Mouse (Mus musculus): ENCODE data around the gene Fbxl16.

Gene Fbxl16

GRCm38 (mm10) chr17:25829558-25830017 is 20.7 kb downstream of the Fbxl16 start:
- DNase-seq, result no peak

GRCm38 (mm10) chr17:25830200-25830753 is 21.4 kb downstream of the Fbxl16 start:
- DNase-seq, result no peak

DNA sequence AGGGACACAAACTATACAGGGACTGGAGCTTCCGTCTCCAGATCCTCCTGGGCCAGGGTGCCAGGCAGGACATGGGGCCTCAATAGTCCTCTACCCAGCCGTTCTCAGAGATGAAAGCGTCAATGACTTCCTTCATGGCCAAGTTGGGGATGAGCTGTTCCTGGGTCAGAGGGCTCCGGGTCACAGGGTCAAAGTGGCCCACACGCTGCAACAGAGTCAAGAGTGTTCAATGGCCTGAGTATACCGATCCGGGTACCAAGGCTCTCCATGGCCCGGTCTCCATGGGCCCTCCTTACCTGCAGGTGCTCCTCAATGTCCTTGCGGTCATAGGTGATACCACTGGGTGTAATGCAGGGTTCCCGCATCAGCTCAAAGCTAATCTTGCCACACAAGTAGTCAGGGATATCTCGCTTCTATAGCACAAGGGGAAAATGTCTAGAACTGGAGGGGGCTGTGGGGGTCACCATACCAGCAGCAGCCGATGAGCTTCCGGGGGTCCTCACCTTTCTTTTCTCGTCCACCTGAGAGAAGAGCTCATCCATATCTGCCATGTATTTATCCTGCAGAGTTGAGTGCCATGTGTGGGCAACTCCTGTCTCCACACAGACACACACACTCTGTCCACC is 22.0 kb downstream of the Fbxl16 start:
- DNase-seq, result no peak

DNA sequence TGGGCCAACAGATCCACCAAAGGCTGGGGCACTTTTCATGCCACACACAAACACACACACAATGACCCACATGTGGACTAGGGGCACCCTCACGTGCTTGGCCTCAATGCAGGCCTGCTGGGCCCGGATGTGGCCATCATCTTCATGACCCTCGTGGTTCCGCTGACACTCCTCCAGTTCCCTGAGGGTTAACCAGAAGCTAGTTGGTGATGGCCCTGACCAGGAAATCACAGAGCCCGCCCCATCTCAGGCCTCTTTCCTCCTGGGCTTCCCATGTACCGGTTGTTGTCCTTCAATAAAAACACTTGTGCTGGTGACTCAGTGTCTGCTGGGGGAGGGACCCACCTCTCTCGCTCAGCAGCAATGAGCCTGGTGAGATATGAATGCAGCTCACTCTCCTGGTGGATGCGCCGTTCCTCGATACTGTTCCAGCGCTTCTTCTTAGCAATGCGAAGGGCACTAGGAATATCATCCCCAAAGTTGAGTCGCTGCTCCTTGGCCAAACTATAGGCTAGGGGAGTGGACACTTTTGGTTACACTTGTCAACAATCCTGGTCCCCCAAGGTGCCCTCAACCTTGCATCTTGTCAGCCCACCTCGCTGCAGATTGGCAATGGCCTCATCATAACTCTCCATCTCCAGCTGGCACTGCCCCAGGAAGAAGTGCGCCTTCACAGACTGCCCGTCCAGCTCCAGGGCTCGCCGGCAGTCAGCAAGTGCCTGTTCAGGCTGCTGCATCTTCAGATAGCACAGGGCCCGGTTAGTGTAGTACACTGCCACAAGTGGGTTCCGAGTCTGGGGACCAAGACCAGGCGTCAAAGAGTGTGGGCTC is 22.8 kb downstream of the Fbxl16 start:
- DNase-seq, result no peak

GRCm38 (mm10) chr17:25832436-25833290 is 23.8 kb downstream of the Fbxl16 start:
- peak; percentile 100 for DNase-seq

DNA sequence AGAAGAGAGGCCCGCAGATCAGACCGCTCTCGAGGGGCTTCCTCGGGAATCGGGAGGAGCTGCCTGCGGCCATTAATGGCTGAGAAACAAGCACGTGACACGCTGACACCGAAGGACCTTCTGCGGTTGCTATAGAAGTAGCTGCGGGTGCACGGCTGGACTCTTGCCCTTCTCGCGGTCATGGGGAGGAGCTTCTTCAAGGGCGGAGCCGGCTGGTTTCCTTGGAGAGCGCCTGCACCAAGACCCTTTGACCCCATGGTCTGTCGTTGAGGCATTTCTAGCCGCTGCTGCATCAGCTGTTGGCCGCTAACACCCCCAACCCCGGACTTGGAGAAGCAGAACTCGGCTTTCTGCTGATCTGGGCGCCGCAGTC is 24.4 kb downstream of the Fbxl16 start, which contains the start of gene Stub1:
Gene Stub1 (minus strand): TSS at position 114 of the 373 bp plus-strand sequence.
- DNase-seq, result peak; percentile 89

GRCm38 (mm10) chr17:25833961-25834594 is 25.2 kb downstream of the Fbxl16 start:
- no peak for DNase-seq

- DNase-seq, result no peak
These were observed 25.8 kb downstream of the Fbxl16 start for GRCm38 (mm10) chr17:25834595-25835222.

GRCm38 (mm10) chr17:25835301-25835700 is 26.4 kb downstream of the Fbxl16 start:
- DNase-seq, result no peak

GRCm38 (mm10) chr17:25835816-25836215 is 26.9 kb downstream of the Fbxl16 start:
- no peak for DNase-seq

- no peak for DNase-seq
These were observed 27.7 kb downstream of the Fbxl16 start for GRCm38 (mm10) chr17:25836397-25837075.

GRCm38 (mm10) chr17:25837076-25837410 is 28.2 kb downstream of the Fbxl16 start, which contains the start of gene Rhbdl1:
Gene Rhbdl1, minus strand, starts transcription at chr17:25837295.
- DNase-seq, result peak; percentile 57

GRCm38 (mm10) chr17:25837533-25837932 is 28.6 kb downstream of the Fbxl16 start:
- DNase-seq, result no peak

- DNase-seq, result no peak
These were observed 30.0 kb downstream of the Fbxl16 start for GRCm38 (mm10) chr17:25838904-25839303.

GRCm38 (mm10) chr17:25839455-25840235 is 30.8 kb downstream of the Fbxl16 start:
- DNase-seq, result no peak

DNA sequence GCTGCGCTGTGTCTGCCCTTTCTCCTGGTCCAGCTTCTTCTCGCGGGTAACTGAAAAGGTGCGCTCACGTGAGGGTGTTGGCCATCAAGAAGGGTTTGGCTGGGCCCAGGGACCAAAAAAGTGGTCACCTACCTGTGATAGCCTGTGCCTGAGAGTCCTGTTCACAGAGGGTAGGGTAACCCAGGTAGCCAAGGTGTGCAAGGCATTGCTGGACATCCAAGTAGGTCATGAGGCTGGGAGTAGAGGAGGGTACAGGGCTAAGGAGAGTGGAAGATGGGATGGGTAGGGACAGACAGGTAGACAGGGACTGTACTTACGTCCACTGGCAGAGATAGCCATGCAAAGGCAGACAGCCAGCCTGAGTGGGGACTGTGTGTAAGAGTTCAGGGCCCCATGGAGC is 31.6 kb downstream of the Fbxl16 start:
- DNase-seq, result no peak

DNA sequence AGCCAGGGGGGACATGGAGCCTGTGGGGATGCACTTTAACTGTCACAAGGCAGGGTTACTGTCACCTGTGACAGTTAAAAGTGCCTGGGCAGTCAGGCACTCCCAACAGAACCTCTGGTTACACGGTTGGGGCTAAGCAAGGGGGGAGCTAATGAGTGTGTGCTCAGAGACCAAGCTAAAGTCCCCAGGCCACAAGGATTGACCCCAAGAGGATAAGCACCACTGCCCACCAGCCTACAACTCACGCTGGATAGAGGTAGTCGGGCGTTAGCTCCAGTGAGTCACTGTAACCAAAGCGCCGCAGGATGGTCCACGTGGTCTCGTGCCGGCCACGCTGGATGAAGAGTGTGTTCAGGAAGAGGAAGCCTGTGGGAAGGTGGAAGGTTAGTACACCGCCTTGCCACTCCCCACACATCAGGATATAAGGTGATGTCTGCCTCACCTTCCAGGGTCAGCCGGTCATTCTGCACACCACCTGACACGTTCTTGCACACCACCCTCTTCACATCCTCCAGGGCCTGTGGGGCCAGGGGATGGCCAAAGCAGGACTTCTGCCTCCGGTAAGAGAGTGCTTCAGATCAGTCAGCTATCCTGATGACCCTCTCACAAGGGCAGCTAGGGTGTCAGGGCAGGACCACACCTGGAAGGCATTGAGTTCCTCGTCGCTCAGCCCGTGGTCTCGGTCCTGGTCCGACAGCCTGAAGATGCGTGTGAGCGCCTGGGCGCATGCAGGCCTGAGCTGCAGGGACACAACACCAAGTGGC is 32.4 kb downstream of the Fbxl16 start, which contains the start of gene Gm20683:
Gene Gm20683 (minus strand): TSS at position 647 of the 764 bp plus-strand sequence.
- DNase-seq, result no peak

DNA sequence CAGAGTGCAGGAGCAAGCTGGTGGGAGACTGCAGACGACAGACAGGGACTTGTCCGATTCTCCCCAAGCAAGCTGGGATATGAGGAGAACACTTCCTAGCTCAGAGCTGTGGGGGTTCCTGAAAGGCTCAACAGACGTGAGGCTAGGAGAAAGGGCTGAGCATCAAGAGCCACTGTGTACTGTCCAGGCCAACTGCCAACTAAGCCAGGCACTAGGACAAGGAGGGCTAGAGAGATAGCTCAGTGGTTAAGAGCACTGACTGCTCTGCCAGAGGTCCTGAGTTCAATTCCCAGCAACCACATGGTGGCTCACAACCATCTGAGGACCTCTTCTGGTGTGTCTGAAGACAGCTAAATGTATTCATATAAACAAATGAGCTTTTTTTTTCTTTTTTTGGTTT is 33.6 kb downstream of the Fbxl16 start:
- DNase-seq, result no peak

DNA sequence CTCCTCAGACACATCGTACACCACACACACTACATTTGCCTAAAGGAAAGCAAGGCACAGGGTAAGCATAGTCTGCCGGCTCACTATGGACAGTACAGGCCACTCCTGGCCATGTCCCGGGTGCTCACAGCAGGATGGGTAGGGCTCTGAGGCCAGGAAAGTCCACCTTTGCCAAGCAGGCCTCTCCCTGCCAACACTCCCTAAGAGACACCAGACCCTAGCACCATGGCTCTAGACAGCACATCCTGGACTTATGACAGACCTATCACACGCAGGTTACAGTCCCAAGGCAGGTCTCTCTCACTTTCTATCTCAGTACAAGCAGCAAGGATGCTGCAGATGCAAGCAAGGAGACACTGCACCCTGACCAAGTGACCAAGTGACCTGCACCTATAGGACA is 34.2 kb downstream of the Fbxl16 start:
- no peak for DNase-seq

Measured in lung, postnatal 14 days (tissue).